Mouse (Mus musculus) myocyte (in vitro differentiated cells): Measurements from ENCODE around the gene Coro1c.

Experiments
- CEBPB ChIP-seq: IDR thresholded peaks from 2 replicates; pipeline ENCODE4 v1.6.1; 2011; ENCODE audit warnings: mild to moderate bottlenecking, moderate library complexity; ENCODE audit not compliant: poor library complexity, insufficient read depth, severe bottlenecking
- MAX ChIP-seq: IDR thresholded peaks from one replicate; pipeline ENCODE4 v1.6.1; 2011; ENCODE audit warnings: low read depth, mild to moderate bottlenecking, control low read depth
- MYOD1 ChIP-seq, 3 experiments: IDR thresholded peaks; one replicate each; pipeline ENCODE4 v1.6.1; 2011; ENCODE audit warnings: control low read depth in 2 of 3, low read depth in 2 of 3, mild to moderate bottlenecking in 2 of 3, moderate library complexity in 1 of 3; ENCODE audit not compliant: insufficient read length in 2 of 3, control insufficient read depth in 1 of 3
- POLR2A ChIP-seq: IDR thresholded peaks from one replicate; pipeline ENCODE4 v1.6.1; 2011; ENCODE audit warnings: low read depth, mild to moderate bottlenecking, control low read depth, moderate library complexity; ENCODE audit not compliant: insufficient read length
- POLR2AphosphoS2 ChIP-seq: IDR thresholded peaks from one replicate; pipeline ENCODE4 v1.6.1; 2011; ENCODE audit warnings: low read depth, control low read depth; ENCODE audit not compliant: insufficient read length
- SRF ChIP-seq: IDR thresholded peaks from one replicate; pipeline ENCODE4 v1.6.1; 2011; ENCODE audit warnings: low read depth; ENCODE audit not compliant: control insufficient read depth, insufficient read length
- TCF12 ChIP-seq: IDR thresholded peaks from one replicate; pipeline ENCODE4 v1.6.1; 2011; ENCODE audit warnings: mild to moderate bottlenecking, control low read depth; ENCODE audit not compliant: poor library complexity, insufficient read depth, severe bottlenecking
- USF1 ChIP-seq: IDR thresholded peaks from one replicate; pipeline ENCODE4 v1.6.1; 2011; ENCODE audit warnings: low read depth, mild to moderate bottlenecking, control low read depth, moderate library complexity

DNA sequence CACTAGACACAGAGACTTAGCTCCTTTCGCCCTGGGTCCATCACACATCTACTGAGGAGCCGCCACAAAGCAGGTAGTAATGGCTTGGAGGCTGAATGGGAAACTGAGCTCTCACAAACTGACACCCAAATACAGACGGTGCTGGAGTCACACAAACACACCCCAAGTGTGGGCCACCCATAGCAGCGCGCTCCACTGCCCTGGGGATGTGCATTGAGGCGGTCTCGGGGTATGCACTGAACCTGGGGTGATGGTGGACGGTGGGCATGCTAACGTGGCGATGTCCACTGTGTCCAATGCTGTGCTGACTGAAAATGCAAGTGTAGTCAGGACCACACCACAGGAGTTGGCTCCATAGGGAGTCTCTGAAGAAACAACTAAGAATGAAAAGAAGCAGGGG lies 53.4 kb downstream of the Coro1c start:
- TF ChIP-seq MAX (no peak), USF1 (no peak), POLR2A (no peak), SRF (no peak), POLR2AphosphoS2 (no peak), MYOD1 (IDR thresholded peaks at IDR 0.05; ENCODE audit: control insufficient read depth in 1 of 3, insufficient read length in 2 of 3, low read depth in 2 of 3) (no peak), CEBPB (no peak), TCF12 (no peak)
